Mouse (Mus musculus): ENCODE measurements at regions not wholly inside any gene's neighbourhood (a gene's known extent, or its start where the extent isn't known, plus 50 kb on each side); places are given as distances from the start of the nearest gene placed in this dataset.
A peak's percentile ranks its signal among the peaks of the same experiment; 100 is the strongest.
"Not testable (repeated sequence)": the region's sequence is repeated elsewhere in the genome, so short reads cannot be mapped to it uniquely, and the experiment has no call there.

DNA sequence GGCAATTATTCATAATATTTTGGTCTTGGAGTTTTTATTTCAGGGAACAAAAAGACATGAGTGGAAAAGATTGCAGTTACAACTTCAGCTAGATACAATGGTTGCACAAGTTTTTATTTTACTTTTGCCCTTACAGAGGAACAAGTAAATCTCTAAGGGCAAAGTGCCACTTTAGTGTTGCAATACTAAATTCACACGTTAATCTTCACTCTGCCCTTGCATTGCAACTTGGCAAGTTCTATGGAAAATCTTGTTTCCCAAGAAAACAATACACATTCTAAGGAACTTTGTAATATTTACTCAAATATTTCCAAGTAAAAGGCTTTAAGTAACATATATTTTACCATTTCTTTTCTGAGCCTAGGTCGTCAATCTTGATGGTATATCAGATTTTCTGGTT, 85.9 kb downstream of the Chil6 start:
- Histone ChIP-seq H3K27ac (replicated peaks) (no peak overlapping the region), H3K27me3 (no peaks in the 10 kb centered on the region), H3K4me1 (no peaks in the 10 kb centered on the region), H3K9me3 (no peaks in the 10 kb centered on the region), H3K36me3 (no peaks in the 10 kb centered on the region), H3K4me3 (no peak overlapping the region), H3K9ac (replicated peaks) (no peak overlapping the region), H3K4me2 (replicated peaks) (no peak overlapping the region)
- WGBS: 68% methylated on average over 2 of the region's 2 CpGs
- ATAC-seq (ENCODE audit: low FRiP score, low read depth): no peak

- H3K9me3 ChIP-seq: no peaks in the 10 kb centered on the region
- no peaks in the 10 kb centered on the region for H3K27me3 ChIP-seq
- H3K36me3 ChIP-seq: no peaks in the 10 kb centered on the region
- WGBS: 77% methylated on average over 1 of the region's 1 CpGs
- H3K4me2 ChIP-seq (replicated peaks): no peak overlapping the region
- ATAC-seq (ENCODE audit: low FRiP score, low read depth): no peak
- no peak overlapping the region for H3K9ac ChIP-seq (replicated peaks)
- H3K27ac ChIP-seq (replicated peaks): no peak overlapping the region
- no peak overlapping the region for H3K4me3 ChIP-seq
- H3K4me1 ChIP-seq: no peaks in the 10 kb centered on the region
Measured at GRCm38 (mm10) chr3:106316974-106317373, 89.0 kb downstream of the Chil6 start.

DNA sequence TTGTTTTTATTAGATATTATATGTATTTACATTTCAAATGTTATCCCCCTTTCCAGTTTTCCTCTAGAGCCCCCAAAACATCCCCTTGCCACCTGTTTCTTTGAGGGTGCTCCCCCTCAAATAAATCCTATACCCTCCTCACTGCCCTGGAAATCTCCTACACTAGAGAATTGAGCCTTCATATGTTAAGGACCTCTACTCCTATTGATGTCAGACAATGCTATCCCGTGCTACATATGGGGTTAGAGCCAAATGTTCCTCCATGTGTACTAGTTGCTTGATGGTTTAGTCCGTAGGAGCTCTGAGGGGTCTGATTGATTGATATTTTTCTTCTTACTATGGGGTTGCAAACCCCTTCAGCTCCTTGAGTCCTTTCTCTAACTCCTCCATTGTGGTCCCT, 73.6 kb upstream of the Chil4 start:
- Histone ChIP-seq H3K9ac (replicated peaks) (no peak overlapping the region), H3K36me3 (no peaks in the 10 kb centered on the region), H3K4me2 (replicated peaks) (no peak overlapping the region), H3K9me3 (no peaks in the 10 kb centered on the region), H3K27me3 (no peaks in the 10 kb centered on the region), H3K4me3 (no peak overlapping the region), H3K27ac (replicated peaks) (no peak overlapping the region), H3K4me1 (no peaks in the 10 kb centered on the region)
- 80% methylated on average over 2 of the region's 2 CpGs for WGBS
- ATAC-seq (ENCODE audit: low FRiP score, low read depth): no peak

GRCm38 (mm10) chr3:106291894-106292293, 72.6 kb upstream of the Chil4 start:
- Histone ChIP-seq H3K4me3 (no peak overlapping the region), H3K36me3 (no peaks in the 10 kb centered on the region), H3K9me3 (no peaks in the 10 kb centered on the region), H3K4me2 (replicated peaks) (no peak overlapping the region), H3K4me1 (no peaks in the 10 kb centered on the region), H3K27ac (replicated peaks) (no peak overlapping the region), H3K9ac (replicated peaks) (no peak overlapping the region), H3K27me3 (no peaks in the 10 kb centered on the region)
- 87% methylated on average over 4 of the region's 4 CpGs for WGBS
- ATAC-seq (ENCODE audit: low FRiP score, low read depth): peak; percentile 30; the same call in 1 of the 2 replicates

DNA sequence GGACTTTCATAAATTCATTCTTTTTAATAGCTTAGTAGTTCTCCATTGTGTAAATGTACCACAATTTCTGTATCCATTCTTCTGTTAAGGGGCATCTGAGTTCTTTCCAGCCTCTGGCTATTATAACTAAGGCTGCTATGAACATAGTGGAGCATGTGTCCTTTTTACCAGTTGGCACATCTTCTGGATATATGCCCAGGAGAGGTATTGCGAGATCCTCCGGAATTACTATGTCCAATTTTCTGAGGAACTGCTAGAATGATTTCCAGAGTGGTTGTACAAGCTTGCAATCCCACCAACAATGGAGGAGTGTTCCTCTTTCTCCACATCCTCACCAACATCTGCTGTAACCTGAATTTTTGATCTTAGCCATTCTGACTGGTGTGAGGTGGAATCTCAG, 59.3 kb upstream of the Chil4 start:
- H3K27me3 ChIP-seq; H3K9ac ChIP-seq (replicated peaks); H3K36me3 ChIP-seq; H3K4me1 ChIP-seq; ATAC-seq (ENCODE audit: low FRiP score, low read depth); H3K9me3 ChIP-seq; H3K4me2 ChIP-seq (replicated peaks); H3K27ac ChIP-seq (replicated peaks); H3K4me3 ChIP-seq: not testable (repeated sequence)
- WGBS: 86% methylated on average over 2 of the region's 2 CpGs

GRCm38 (mm10) chr3:106275677-106276076, 56.4 kb upstream of the Chil4 start:
- WGBS: 93% methylated on average over 1 of the region's 1 CpGs
- not testable (repeated sequence) for H3K27me3 ChIP-seq; H3K4me2 ChIP-seq (replicated peaks); H3K4me3 ChIP-seq; H3K27ac ChIP-seq (replicated peaks); H3K4me1 ChIP-seq; H3K36me3 ChIP-seq; H3K9ac ChIP-seq (replicated peaks); H3K9me3 ChIP-seq
- ATAC-seq (ENCODE audit: low FRiP score, low read depth): 0 out of 2 replicates have a peak, but pooled peaks have one; percentile 49

Measured in midbrain, embryonic 12.5 days (tissue).